Mouse (Mus musculus) cortical plate, adult 2 months (tissue): Measurements from ENCODE around the gene Pias4.

Experiments used
- CTCF ChIP-seq: fragments of 200-500 bp; IDR thresholded peaks from 2 replicates; pipeline ENCODE4 v1.5.1; 2011; ENCODE audit warnings: mild to moderate bottlenecking, control low read depth, low read length; ENCODE audit not compliant: insufficient read depth; ENCODE audit errors: extremely low read depth
- POLR2A ChIP-seq: fragments of 200-500 bp; IDR thresholded peaks from 2 replicates; pipeline ENCODE4 v1.6.1; 2011; ENCODE audit warnings: mild to moderate bottlenecking, low read length, control low read depth; ENCODE audit not compliant: insufficient read depth; ENCODE audit errors: extremely low read depth

DNA sequence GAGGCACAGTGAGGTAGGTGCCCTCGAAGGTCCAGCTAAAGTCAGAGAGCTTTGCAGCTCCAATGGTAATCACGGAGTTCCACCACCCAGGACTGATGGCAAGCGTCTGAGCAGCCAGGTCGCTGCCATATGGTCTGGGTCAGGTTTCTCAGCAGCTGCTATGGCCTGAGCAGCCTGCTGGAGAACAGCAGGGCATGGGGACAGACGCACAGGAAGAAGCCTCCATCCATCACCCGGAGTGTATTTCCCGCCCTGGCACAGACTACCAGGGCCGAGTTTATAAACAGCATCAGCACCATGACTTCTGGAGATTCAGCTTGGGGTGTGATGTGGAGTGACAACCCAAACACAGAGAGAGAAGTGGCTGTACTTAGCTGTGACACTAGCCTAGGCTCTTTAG lies 2.6 kb downstream of the Pias4 start:
- no peak for TF ChIP-seq POLR2A
- no peak for TF ChIP-seq CTCF
